In genomic region chr17:42883315-42883714, GRCm38 (mm10) we compare ENCODE assay signal across 10 mouse cellular contexts. TPM values are rescaled to one million over a fixed set of nuclear protein-coding genes. Genes with fewer than 3 reads are reported as not detected.
A peak's percentile ranks its signal among the peaks of the same experiment; 100 is the strongest.
DNase-seq lines count a peak whose midpoint lies in the region; ATAC-seq and TF ChIP-seq lines count a peak whose summit lies in the region.
"Had no signal": no experiment of that assay in that cellular context is flagged by ENCODE, and none has a peak within 500 bp of the region (broad histone marks: within the 10 kb centered on the region; RNA-seq: fewer than 3 reads in every experiment).

No protein-coding gene starts in this region.

- 0 out of 2 replicates have a peak, but pooled peaks have one; percentile 15 for ATAC-seq in limb, embryonic 14.5 days (ENCODE audit: low FRiP score, low read depth)
- ATAC-seq in megakaryocyte-erythroid progenitor cell, adult 5-6 weeks (replicated peaks; ENCODE audit: low FRiP score, low TSS enrichment, poor library complexity, severe bottlenecking) = peak; percentile 54
- ATAC-seq in CD4-positive, CD25-positive, alpha-beta regulatory T cell, adult 4 months = no peak

- no peak for TF ChIP-seq POLR2A in limb, embryonic 14.5 days (IDR thresholded peaks at IDR 0.05; ENCODE audit: borderline replicate concordance, extremely low read depth, insufficient read depth, insufficient read length)

- no peaks in the 10 kb centered on the region for H3K9me3 ChIP-seq in limb, embryonic 14.5 days (ENCODE audit: control insufficient read depth, low read length)
- no peaks in the 10 kb centered on the region for H3K9me3 ChIP-seq in limb, embryonic 10.5 days (replicated peaks)

- no peaks in the 10 kb centered on the region for H3K27me3 ChIP-seq in limb, embryonic 14.5 days (ENCODE audit: control insufficient read depth, insufficient read depth, low read length)
- H3K27me3 ChIP-seq in limb, embryonic 10.5 days (ENCODE audit: low read depth, poor library complexity, severe bottlenecking) = no peaks in the 10 kb centered on the region

- 58% methylated on average over 9 of the region's 9 CpGs for WGBS in limb, embryonic 14.5 days
- 89% methylated on average over 9 of the region's 9 CpGs for WGBS in limb, embryonic 10.5 days

- DNase-seq in limb, embryonic 14.5 days (ENCODE audit: low spot score) = peak; percentile 34
- no peak for DNase-seq in limb, embryonic 10.5 days (ENCODE audit: low spot score)
- peak; percentile 57 for DNase-seq in c-Kit-positive CD71-positive TER-119-positive erythroid progenitor cells, embryonic 14.5 days (ENCODE audit: low spot score)
- DNase-seq in frontal cortex, adult 2 months (ENCODE audit: extremely low spot score in 1 of 2, low spot score in 1 of 2) = peak; percentile 27 to 68
- DNase-seq in T-cell, adult 2 months (ENCODE audit: low spot score) = no peak
- no peak for DNase-seq in cerebellum, adult 11-12 months
- DNase-seq: cerebellum, adult 9-10 months; gastrocnemius, postnatal 36 days had no signal

- no peaks in the 10 kb centered on the region for H3K36me3 ChIP-seq in limb, embryonic 14.5 days (ENCODE audit: control insufficient read depth, insufficient read depth, low read length)
- no peaks in the 10 kb centered on the region for H3K36me3 ChIP-seq in limb, embryonic 10.5 days

- H3K9ac ChIP-seq in limb, embryonic 14.5 days (ENCODE audit: low read depth, low read length, severe bottlenecking) = no peak overlapping the region

- H3K4me3 ChIP-seq in limb, embryonic 14.5 days (replicated peaks; ENCODE audit: low read length) = no peak overlapping the region
- no peak overlapping the region for H3K4me3 ChIP-seq in limb, embryonic 10.5 days

- no peaks in the 10 kb centered on the region for H3K4me1 ChIP-seq in limb, embryonic 14.5 days (ENCODE audit: control insufficient read depth, insufficient read depth, low read length)
- no peaks in the 10 kb centered on the region for H3K4me1 ChIP-seq in limb, embryonic 10.5 days

- no peak overlapping the region for H3K27ac ChIP-seq in limb, embryonic 14.5 days (replicated peaks; ENCODE audit: low read depth, low read length)
- H3K27ac ChIP-seq in limb, embryonic 10.5 days = no peak overlapping the region

- H3K4me2 ChIP-seq in limb, embryonic 14.5 days (replicated peaks; ENCODE audit: low read depth, low read length, severe bottlenecking) = no peak overlapping the region

RNA-seq across cellular contexts. Expression of gene Cd2ap, which starts 6.8 kb away (rescaled TPM):
- 26.8 and 30.9 TPM in 2 replicates for polyA plus RNA-seq in limb, embryonic 14.5 days (2012; rRNA removed)
- 27.1 and 27.8 TPM in 2 replicates for polyA plus RNA-seq in limb, embryonic 14.5 days (2014; fragmentation: Nextera tagmentation; extraction: Ambion mirVana)
- polyA plus RNA-seq in limb, embryonic 10.5 days (2016; fragmentation: Nextera tagmentation; extraction: Ambion mirVana) = 14.9 and 15.9 TPM in 2 replicates
- polyA plus RNA-seq in frontal cortex, adult 2 months (2012; rRNA removed) = 25.6 and 26.8 TPM in 2 replicates
- total RNA-seq in megakaryocyte-erythroid progenitor cell, adult 5-6 weeks (2014; fragmentation: Nextera tagmentation) = 15.0 and 15.9 TPM in 2 replicates
- total RNA-seq in megakaryocyte-erythroid progenitor cell, adult 5-6 weeks (2017) = 12.3 and 12.8 TPM in 2 replicates
- 10 to 100 TPM; 13.3 to 14.8 TPM for polyA plus RNA-seq in CD4-positive, CD25-positive, alpha-beta regulatory T cell, adult 4 months (2017; shearing (Covaris generic))

Comparison
In these comparisons a context has a peak if more than half of its experiments do, and no peak if none do; other contexts are left out.
1. DNase-seq: peak in limb, embryonic 14.5 days (single experiment), c-Kit-positive CD71-positive TER-119-positive erythroid progenitor cells, embryonic 14.5 days (single experiment) and frontal cortex, adult 2 months (2 of 2); none in limb, embryonic 10.5 days (single experiment), T-cell, adult 2 months (single experiment) and cerebellum, adult 11-12 months (single experiment).